Mouse (Mus musculus) intestine, postnatal 0 days (tissue): ENCODE results near the gene St3gal6. TPM values are rescaled to one million over a fixed set of nuclear protein-coding genes. Genes with fewer than 3 reads are reported as not detected.
A peak's percentile ranks its signal among the peaks of the same experiment; 100 is the strongest.

ENCODE experiments used
- ATAC-seq: fragments of 200-750 bp; cut with Nextera tagmentation; 2 replicates; pipeline ENCODE4 v1.8.0; 2017; ENCODE audit warnings: mild to moderate bottlenecking, moderate TSS enrichment, moderate library complexity
- H3K27ac ChIP-seq: fragments of 300-500 bp; sonication (generic); 2 replicates; pipeline ENCODE4 v1.5.1; 2014; ENCODE audit warnings: mild to moderate bottlenecking, low read depth, low read length, moderate library complexity
- H3K27me3 ChIP-seq: fragments of 300-500 bp; sonication (generic); replicated peaks from 2 replicates; pipeline ENCODE4 v1.6.1; 2014; ENCODE audit warnings: low read length, mixed read lengths; ENCODE audit not compliant: control insufficient read depth, insufficient read depth
- H3K36me3 ChIP-seq: fragments of 300-500 bp; sonication (generic); 2 replicates; pipeline ENCODE4 v1.6.1; 2014; ENCODE audit warnings: mild to moderate bottlenecking, moderate library complexity; ENCODE audit not compliant: control insufficient read depth, insufficient read depth
- H3K4me1 ChIP-seq: fragments of 300-500 bp; sonication (generic); replicated peaks from 2 replicates; pipeline ENCODE4 v1.6.1; 2014; ENCODE audit warnings: antibody characterized with exemption, low read length, mixed read lengths; ENCODE audit not compliant: control insufficient read depth, insufficient read depth
- H3K4me2 ChIP-seq: fragments of 300-500 bp; sonication (generic); replicated peaks from 2 replicates; pipeline ENCODE4 v1.6.1; 2014; ENCODE audit warnings: low read depth, mild to moderate bottlenecking, moderate library complexity
- H3K4me3 ChIP-seq: fragments of 300-500 bp; sonication (generic); 2 replicates; pipeline ENCODE4 v1.5.1; 2014; ENCODE audit warnings: low read depth, low read length
- H3K9ac ChIP-seq: fragments of 300-500 bp; sonication (generic); 2 replicates; pipeline ENCODE4 v1.6.1; 2014; ENCODE audit warnings: mild to moderate bottlenecking, low read depth, low read length
- H3K9me3 ChIP-seq: fragments of 300-500 bp; sonication (generic); 2 replicates; pipeline ENCODE4 v1.6.1; 2016; ENCODE audit warnings: mixed run types; ENCODE audit not compliant: control insufficient read depth
- CTCF ChIP-seq: sonication (generic); IDR thresholded peaks from 2 replicates; pipeline ENCODE4 v1.5.1; 2016; ENCODE audit warnings: low read depth, mild to moderate bottlenecking, control low read depth, antibody characterized with exemption, moderate library complexity
- WGBS: fragments of 180-500 bp; shearing (Covaris S2); extraction: QIAGEN DNeasy Blood & Tissue Kit; methylation state at CpG from one replicate; pipeline ENCODE4 v1.1.7; 2014; 5-methylcytosine and 5-hydroxymethylcytosine counted together
- polyA plus RNA-seq: library from polyadenylated mRNA; unstranded; fragments of >200 nt; fragmentation: Nextera tagmentation; extraction: Ambion mirVana; gene quantifications from 2 replicates; pipeline ENCODE4 v1.2.1, GENCODE M21; 2015

Gene St3gal6
- polyA plus RNA-seq, 1 experiment from 2014 or later = 32.5 TPM

DNA sequence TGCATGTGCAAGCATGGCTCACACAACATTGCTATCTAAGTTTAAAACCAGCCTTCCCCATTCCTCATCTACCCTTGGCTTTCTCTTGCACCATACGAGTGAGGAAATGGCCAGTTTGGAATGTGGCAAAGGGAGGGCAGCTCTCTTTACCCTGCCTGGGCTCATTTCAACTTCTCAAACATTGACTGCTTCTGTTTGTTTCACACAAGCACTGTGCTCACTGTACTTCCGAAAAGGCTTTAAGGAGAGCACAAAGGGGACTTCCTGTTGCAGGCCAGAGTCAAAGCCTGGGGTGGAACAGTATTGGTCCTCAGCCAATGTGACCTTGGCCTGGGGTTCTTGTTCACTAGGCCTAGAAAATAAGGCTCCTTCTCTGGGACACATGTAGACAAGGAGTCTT, 47.7 kb downstream of the St3gal6 start:
- Histone ChIP-seq H3K27ac (peak overlapping the region; percentile 37; the same call in 1 of the 2 replicates), H3K4me3 (no peak overlapping the region), H3K4me1 (no peaks in the 10 kb centered on the region; the same call in 1 of the 2 replicates), H3K27me3 (no peaks in the 10 kb centered on the region), H3K4me2 (no peak overlapping the region), H3K9ac (no peak overlapping the region), H3K9me3 (no peaks in the 10 kb centered on the region), H3K36me3 (peaks cover 44% of the 10 kb centered on the region)
- TF ChIP-seq CTCF = no peak
- no peak for ATAC-seq
- 53% methylated on average over 2 of the region's 2 CpGs for WGBS

DNA sequence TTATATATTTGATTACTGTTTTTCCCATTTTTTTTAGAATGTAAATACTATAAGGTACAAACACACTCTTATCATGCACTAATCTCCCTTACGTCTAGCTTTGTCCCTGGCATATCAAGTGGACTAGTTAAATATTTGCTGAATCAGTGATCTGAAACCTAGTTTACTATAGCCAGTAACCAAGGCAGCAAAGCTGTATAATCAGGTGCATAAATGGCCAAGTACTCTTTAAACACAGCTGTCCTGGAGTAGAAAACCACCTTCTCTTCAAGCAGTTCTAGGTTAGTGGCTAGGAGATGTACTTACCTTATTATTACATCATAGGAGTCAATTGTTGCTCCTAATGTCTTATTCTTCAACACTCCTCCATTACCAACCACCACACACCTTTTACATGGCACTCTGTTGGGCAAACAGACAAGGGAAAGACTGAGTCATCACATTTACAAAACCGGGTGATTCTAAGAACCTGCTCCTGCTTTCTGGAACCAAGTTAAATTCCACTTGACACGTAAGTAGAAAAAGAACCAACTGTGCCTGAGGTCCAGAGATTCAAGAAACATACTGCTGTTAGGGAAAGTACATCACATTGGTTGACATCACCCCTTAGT, 48.4 kb downstream of the St3gal6 start:
- WGBS = 61% methylated on average over 3 of the region's 3 CpGs
- Histone ChIP-seq H3K27me3 (no peaks in the 10 kb centered on the region), H3K4me1 (peaks cover 1% of the 10 kb centered on the region; the same call in 1 of the 2 replicates), H3K36me3 (peaks cover 44% of the 10 kb centered on the region), H3K9ac (no peak overlapping the region), H3K4me2 (no peak overlapping the region), H3K27ac (peak overlapping the region; percentile 16; the same call in 1 of the 2 replicates), H3K9me3 (no peaks in the 10 kb centered on the region), H3K4me3 (no peak overlapping the region)
- ATAC-seq = 0 out of 2 replicates have a peak, but pooled peaks have one; percentile 15
- TF ChIP-seq CTCF = no peak

GRCm38 (mm10) chr16:58474875-58475274, 49.2 kb downstream of the St3gal6 start:
- Histone ChIP-seq H3K27ac (no peak overlapping the region), H3K27me3 (no peaks in the 10 kb centered on the region), H3K36me3 (peaks cover 44% of the 10 kb centered on the region), H3K4me3 (no peak overlapping the region), H3K4me1 (peaks cover 3% of the 10 kb centered on the region; the same call in 1 of the 2 replicates), H3K9me3 (no peaks in the 10 kb centered on the region), H3K9ac (no peak overlapping the region), H3K4me2 (no peak overlapping the region)
- ATAC-seq = no peak
- TF ChIP-seq CTCF = no peak
- 70% methylated on average over 3 of the region's 3 CpGs for WGBS

DNA sequence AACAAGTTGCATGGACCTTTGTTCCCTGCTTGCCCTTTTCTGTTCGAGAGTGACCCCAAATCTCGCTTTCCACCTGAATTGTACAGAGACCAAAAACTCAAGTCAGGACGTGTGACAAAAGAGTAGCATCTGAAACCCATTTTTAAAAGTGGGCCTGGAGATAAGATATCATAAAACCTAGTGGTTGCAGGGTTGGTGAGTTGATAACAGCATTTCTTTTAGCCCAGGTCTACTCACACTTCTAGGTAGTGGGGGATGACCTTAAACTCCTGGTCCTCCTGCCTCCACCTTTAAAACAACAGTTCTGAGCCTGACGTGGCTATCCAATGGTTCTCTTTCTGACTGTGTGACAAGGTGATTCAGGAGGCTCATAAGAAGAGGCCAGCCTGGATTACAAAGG, 53.2 kb downstream of the St3gal6 start:
- WGBS = 46% methylated on average over 4 of the region's 4 CpGs
- Histone ChIP-seq H3K4me1 (0 out of 2 replicates have a peak, but pooled peaks cover 3% of the 10 kb centered on the region), H3K27me3 (no peaks in the 10 kb centered on the region), H3K4me2 (no peak overlapping the region), H3K9me3 (no peaks in the 10 kb centered on the region), H3K36me3 (peaks cover 35% of the 10 kb centered on the region), H3K9ac (no peak overlapping the region), H3K27ac (peak overlapping the region; percentile 61), H3K4me3 (no peak overlapping the region)
- TF ChIP-seq CTCF = no peak
- ATAC-seq = no peak

GRCm38 (mm10) chr16:58470061-58470460, 54.0 kb downstream of the St3gal6 start:
- H3K9me3 ChIP-seq = no peaks in the 10 kb centered on the region
- H3K27me3 ChIP-seq = no peaks in the 10 kb centered on the region
- peak; percentile 92 for ATAC-seq
- TF ChIP-seq CTCF = no peak
- 0 out of 2 replicates have a peak, but pooled peaks cover 3% of the 10 kb centered on the region for H3K4me1 ChIP-seq
- peak overlapping the region; percentile 70; the same call in 1 of the 2 replicates for H3K27ac ChIP-seq
- no peak overlapping the region for H3K4me3 ChIP-seq
- no peak overlapping the region for H3K9ac ChIP-seq
- 61% methylated on average over 8 of the region's 8 CpGs for WGBS
- peaks cover 35% of the 10 kb centered on the region for H3K36me3 ChIP-seq
- no peak overlapping the region for H3K4me2 ChIP-seq

DNA sequence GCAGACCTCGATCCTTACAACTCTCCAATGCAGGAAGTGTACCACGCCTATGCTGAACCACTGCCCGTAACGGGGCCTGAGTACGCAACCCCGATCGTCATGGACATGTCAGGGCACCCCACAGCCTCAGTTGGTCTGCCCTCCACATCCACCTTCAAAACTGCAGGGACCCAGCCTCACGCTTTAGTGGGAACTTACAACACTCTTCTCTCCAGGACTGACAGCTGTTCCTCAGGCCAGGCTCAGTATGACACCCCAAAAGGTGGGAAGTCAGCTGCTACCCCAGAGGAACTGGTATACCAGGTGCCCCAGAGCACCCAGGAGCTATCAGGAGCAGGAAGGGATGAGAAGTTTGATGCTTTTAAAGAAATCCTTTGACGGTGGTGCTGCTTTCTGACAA, 58.6 kb downstream of the St3gal6 start:
- H3K9me3 ChIP-seq = no peaks in the 10 kb centered on the region
- H3K9ac ChIP-seq = no peak overlapping the region
- no peak overlapping the region for H3K4me3 ChIP-seq
- TF ChIP-seq CTCF = no peak
- no peak overlapping the region for H3K27ac ChIP-seq
- no peak overlapping the region for H3K4me2 ChIP-seq
- 77% methylated on average over 9 of the region's 9 CpGs for WGBS
- ATAC-seq = no peak
- H3K27me3 ChIP-seq = no peaks in the 10 kb centered on the region
- H3K36me3 ChIP-seq = peaks cover 15% of the 10 kb centered on the region
- H3K4me1 ChIP-seq = no peaks in the 10 kb centered on the region
